Mouse (Mus musculus) macrophage (primary cell): ENCODE results near the gene Npy. TPM values are rescaled to one million over a fixed set of nuclear protein-coding genes. Genes with fewer than 3 reads are reported as not detected.

Experiments
- H3K27ac ChIP-seq: fragments of 350-480 bp; formaldehyde crosslinking; 2 replicates; pipeline ENCODE4 v1.9.0; 2021
- H3K36me3 ChIP-seq: fragments of 350-480 bp; formaldehyde crosslinking; 2 replicates; pipeline ENCODE4 v1.9.0; 2021; ENCODE audit errors: inconsistent target
- H3K4me3 ChIP-seq: fragments of 350-480 bp; formaldehyde crosslinking; 2 replicates; pipeline ENCODE4 v1.9.0; 2021; ENCODE audit errors: inconsistent target
- H3K79me2 ChIP-seq: fragments of 350-480 bp; formaldehyde crosslinking; 2 replicates; pipeline ENCODE4 v1.9.0; 2021; ENCODE audit errors: inconsistent target
- whole genome bisulfite sequencing: methylation state at CpG from one replicate; pipeline ENCODE4 v1.1.7; 2026; ENCODE audit warnings: inconsistent platforms; ENCODE audit not compliant: missing documents; 5-methylcytosine and 5-hydroxymethylcytosine counted together
- polyA plus RNA-seq: library from polyadenylated mRNA; stranded (reverse); fragments of 250-400 nt; gene quantifications from 3 replicates; pipeline ENCODE4 v1.2.4, GENCODE M21; 2018; ENCODE audit warnings: inconsistent platforms

Gene Npy
- polyA plus RNA-seq, 1 experiment from 2014 or later = 139 TPM

GRCm38 (mm10) chr6:49823821-49824220 is 1.3 kb downstream of the Npy start:
- Histone ChIP-seq H3K36me3 (no peaks in the 10 kb centered on the region), H3K79me2 (no peaks in the 10 kb centered on the region), H3K4me3 (no peak overlapping the region), H3K27ac (no peak overlapping the region)
- WGBS = 49% methylated on average over 2 of the region's 2 CpGs

GRCm38 (mm10) chr6:49831579-49831978 is 9.1 kb downstream of the Npy start:
- 55% methylated on average over 2 of the region's 2 CpGs for WGBS
- Histone ChIP-seq H3K79me2 (no peaks in the 10 kb centered on the region), H3K36me3 (no peaks in the 10 kb centered on the region), H3K4me3 (no peak overlapping the region), H3K27ac (peak overlapping the region; percentile 22)

GRCm38 (mm10) chr6:49856830-49857229 is 34.3 kb downstream of the Npy start:
- Histone ChIP-seq H3K4me3 (no peak overlapping the region), H3K79me2 (no peaks in the 10 kb centered on the region), H3K27ac (no peak overlapping the region), H3K36me3 (no peaks in the 10 kb centered on the region)
- 32% methylated on average over 2 of the region's 2 CpGs for WGBS

GRCm38 (mm10) chr6:49867571-49867970 is 45.1 kb downstream of the Npy start:
- no peaks in the 10 kb centered on the region for H3K79me2 ChIP-seq
- no peak overlapping the region for H3K4me3 ChIP-seq
- no peaks in the 10 kb centered on the region for H3K36me3 ChIP-seq
- WGBS = 23% methylated on average over 6 of the region's 6 CpGs
- H3K27ac ChIP-seq = no peak overlapping the region

GRCm38 (mm10) chr6:49871071-49871470 is 48.6 kb downstream of the Npy start:
- H3K4me3 ChIP-seq = no peak overlapping the region
- no peaks in the 10 kb centered on the region for H3K79me2 ChIP-seq
- WGBS = 96% methylated on average over 6 of the region's 6 CpGs
- H3K36me3 ChIP-seq = no peaks in the 10 kb centered on the region
- H3K27ac ChIP-seq = no peak overlapping the region

GRCm38 (mm10) chr6:49873556-49873955 is 51.0 kb downstream of the Npy start:
- H3K4me3 ChIP-seq = no peak overlapping the region
- no peak overlapping the region for H3K27ac ChIP-seq
- no peaks in the 10 kb centered on the region for H3K79me2 ChIP-seq
- H3K36me3 ChIP-seq = no peaks in the 10 kb centered on the region
- WGBS = 82% methylated on average over 1 of the region's 1 CpGs

- Histone ChIP-seq H3K27ac (no peak overlapping the region), H3K79me2 (no peaks in the 10 kb centered on the region), H3K4me3 (no peak overlapping the region), H3K36me3 (no peaks in the 10 kb centered on the region)
- 100% methylated on average over 2 of the region's 2 CpGs for WGBS
Observed at GRCm38 (mm10) chr6:49875160-49875559, 52.6 kb downstream of the Npy start.

GRCm38 (mm10) chr6:49875791-49876190 is 53.3 kb downstream of the Npy start:
- no peak overlapping the region for H3K27ac ChIP-seq
- no peak overlapping the region for H3K4me3 ChIP-seq
- H3K36me3 ChIP-seq = no peaks in the 10 kb centered on the region
- H3K79me2 ChIP-seq = no peaks in the 10 kb centered on the region
- 53% methylated on average over 6 of the region's 6 CpGs for WGBS
